Mouse (Mus musculus) intestine, postnatal 0 days (tissue): Measurements from ENCODE around the gene Agtpbp1. TPM values are rescaled to one million over a fixed set of nuclear protein-coding genes. Genes with fewer than 3 reads are reported as not detected.
"Not testable (repeated sequence)": the region's sequence is repeated elsewhere in the genome, so short reads cannot be mapped to it uniquely, and the experiment has no call there.

ENCODE experiments used
- ATAC-seq: fragments of 200-750 bp; cut with Nextera tagmentation; 2 replicates; pipeline ENCODE4 v1.8.0; 2017; ENCODE audit warnings: mild to moderate bottlenecking, moderate TSS enrichment, moderate library complexity
- H3K27ac ChIP-seq: fragments of 300-500 bp; sonication (generic); 2 replicates; pipeline ENCODE4 v1.5.1; 2014; ENCODE audit warnings: mild to moderate bottlenecking, low read depth, low read length, moderate library complexity
- H3K27me3 ChIP-seq: fragments of 300-500 bp; sonication (generic); replicated peaks from 2 replicates; pipeline ENCODE4 v1.6.1; 2014; ENCODE audit warnings: low read length, mixed read lengths; ENCODE audit not compliant: control insufficient read depth, insufficient read depth
- H3K36me3 ChIP-seq: fragments of 300-500 bp; sonication (generic); 2 replicates; pipeline ENCODE4 v1.6.1; 2014; ENCODE audit warnings: mild to moderate bottlenecking, moderate library complexity; ENCODE audit not compliant: control insufficient read depth, insufficient read depth
- H3K4me1 ChIP-seq: fragments of 300-500 bp; sonication (generic); replicated peaks from 2 replicates; pipeline ENCODE4 v1.6.1; 2014; ENCODE audit warnings: antibody characterized with exemption, low read length, mixed read lengths; ENCODE audit not compliant: control insufficient read depth, insufficient read depth
- H3K4me2 ChIP-seq: fragments of 300-500 bp; sonication (generic); replicated peaks from 2 replicates; pipeline ENCODE4 v1.6.1; 2014; ENCODE audit warnings: low read depth, mild to moderate bottlenecking, moderate library complexity
- H3K4me3 ChIP-seq: fragments of 300-500 bp; sonication (generic); 2 replicates; pipeline ENCODE4 v1.5.1; 2014; ENCODE audit warnings: low read depth, low read length
- H3K9ac ChIP-seq: fragments of 300-500 bp; sonication (generic); 2 replicates; pipeline ENCODE4 v1.6.1; 2014; ENCODE audit warnings: mild to moderate bottlenecking, low read depth, low read length
- H3K9me3 ChIP-seq: fragments of 300-500 bp; sonication (generic); 2 replicates; pipeline ENCODE4 v1.6.1; 2016; ENCODE audit warnings: mixed run types; ENCODE audit not compliant: control insufficient read depth
- CTCF ChIP-seq: sonication (generic); IDR thresholded peaks from 2 replicates; pipeline ENCODE4 v1.5.1; 2016; ENCODE audit warnings: low read depth, mild to moderate bottlenecking, control low read depth, antibody characterized with exemption, moderate library complexity
- WGBS: fragments of 180-500 bp; shearing (Covaris S2); extraction: QIAGEN DNeasy Blood & Tissue Kit; methylation state at CpG from one replicate; pipeline ENCODE4 v1.1.7; 2014; 5-methylcytosine and 5-hydroxymethylcytosine counted together
- polyA plus RNA-seq: library from polyadenylated mRNA; unstranded; fragments of >200 nt; fragmentation: Nextera tagmentation; extraction: Ambion mirVana; gene quantifications from 2 replicates; pipeline ENCODE4 v1.2.1, GENCODE M21; 2015

Gene Agtpbp1
- polyA plus RNA-seq, 1 experiment from 2014 or later = 7.3 TPM

DNA sequence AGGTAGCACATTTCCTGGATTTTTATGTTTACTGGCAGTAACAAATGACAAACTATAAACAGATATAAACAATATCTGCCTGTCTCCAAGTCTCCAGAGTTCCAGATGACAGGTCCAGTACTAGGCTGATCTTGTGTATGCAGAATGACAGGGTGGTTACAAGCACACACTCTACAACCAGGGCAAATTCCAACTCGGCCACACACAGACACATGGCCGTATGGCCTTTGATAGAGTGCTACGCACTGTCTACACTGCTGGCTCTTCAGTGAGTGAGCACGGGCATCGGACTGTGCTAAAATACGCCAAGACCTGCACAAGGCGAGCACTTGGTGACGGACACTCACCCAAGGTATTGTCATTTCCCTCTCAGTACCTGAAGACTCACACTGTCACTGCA, 97.7 kb downstream of the Agtpbp1 start:
- Histone ChIP-seq H3K9ac (no peak overlapping the region), H3K4me3 (no peak overlapping the region), H3K4me2 (no peak overlapping the region), H3K27ac (no peak overlapping the region), H3K36me3 (no peaks in the 10 kb centered on the region), H3K4me1 (no peaks in the 10 kb centered on the region), H3K27me3 (no peaks in the 10 kb centered on the region), H3K9me3 (no peaks in the 10 kb centered on the region)
- no peak for TF ChIP-seq CTCF
- WGBS = 87% methylated on average over 8 of the region's 8 CpGs
- ATAC-seq = no peak

- no peak for ATAC-seq
- H3K27ac ChIP-seq = no peak overlapping the region
- H3K4me2 ChIP-seq = no peak overlapping the region
- H3K27me3 ChIP-seq = no peaks in the 10 kb centered on the region
- no peak overlapping the region for H3K9ac ChIP-seq
- no peaks in the 10 kb centered on the region for H3K9me3 ChIP-seq
- 83% methylated on average over 5 of the region's 5 CpGs for WGBS
- no peaks in the 10 kb centered on the region for H3K4me1 ChIP-seq
- no peaks in the 10 kb centered on the region for H3K36me3 ChIP-seq
- TF ChIP-seq CTCF = no peak
- H3K4me3 ChIP-seq = no peak overlapping the region
Measured at GRCm38 (mm10) chr13:59486243-59486642, 98.8 kb downstream of the Agtpbp1 start.

- 89% methylated on average over 7 of the region's 7 CpGs for WGBS
- no peak for ATAC-seq
Measured at GRCm38 (mm10) chr13:59485456-59485855, 99.6 kb downstream of the Agtpbp1 start.

GRCm38 (mm10) chr13:59481484-59481855, 103.6 kb downstream of the Agtpbp1 start:
- Histone ChIP-seq H3K27me3 (no peaks in the 10 kb centered on the region), H3K4me1 (no peaks in the 10 kb centered on the region), H3K36me3 (no peaks in the 10 kb centered on the region), H3K9ac (no peak overlapping the region), H3K4me3 (no peak overlapping the region), H3K27ac (no peak overlapping the region), H3K4me2 (no peak overlapping the region), H3K9me3 (no peaks in the 10 kb centered on the region)
- no peak for TF ChIP-seq CTCF
- no peak for ATAC-seq
- 99% methylated on average over 4 of the region's 4 CpGs for WGBS

More at GRCm38 (mm10) chr13:59485456-59485855, 99.6 kb downstream of the Agtpbp1 start:
- H3K27me3 ChIP-seq = no peaks in the 10 kb centered on the region
- H3K9ac ChIP-seq = no peak overlapping the region
- no peaks in the 10 kb centered on the region for H3K9me3 ChIP-seq
- no peak overlapping the region for H3K4me3 ChIP-seq
- no peak overlapping the region for H3K27ac ChIP-seq
- H3K4me2 ChIP-seq = no peak overlapping the region
- H3K36me3 ChIP-seq = no peaks in the 10 kb centered on the region
- no peaks in the 10 kb centered on the region for H3K4me1 ChIP-seq
- no peak for TF ChIP-seq CTCF

- WGBS = 76% methylated on average over 13 of the region's 13 CpGs
- TF ChIP-seq CTCF = no peak
- no peaks in the 10 kb centered on the region for H3K27me3 ChIP-seq
- H3K4me2 ChIP-seq = no peak overlapping the region
- no peak overlapping the region for H3K27ac ChIP-seq
- no peaks in the 10 kb centered on the region for H3K4me1 ChIP-seq
- no peak overlapping the region for H3K4me3 ChIP-seq
- no peak for ATAC-seq
- H3K9me3 ChIP-seq = no peaks in the 10 kb centered on the region
- no peaks in the 10 kb centered on the region for H3K36me3 ChIP-seq
- no peak overlapping the region for H3K9ac ChIP-seq
Measured at GRCm38 (mm10) chr13:59480599-59481483, 104.2 kb downstream of the Agtpbp1 start.

DNA sequence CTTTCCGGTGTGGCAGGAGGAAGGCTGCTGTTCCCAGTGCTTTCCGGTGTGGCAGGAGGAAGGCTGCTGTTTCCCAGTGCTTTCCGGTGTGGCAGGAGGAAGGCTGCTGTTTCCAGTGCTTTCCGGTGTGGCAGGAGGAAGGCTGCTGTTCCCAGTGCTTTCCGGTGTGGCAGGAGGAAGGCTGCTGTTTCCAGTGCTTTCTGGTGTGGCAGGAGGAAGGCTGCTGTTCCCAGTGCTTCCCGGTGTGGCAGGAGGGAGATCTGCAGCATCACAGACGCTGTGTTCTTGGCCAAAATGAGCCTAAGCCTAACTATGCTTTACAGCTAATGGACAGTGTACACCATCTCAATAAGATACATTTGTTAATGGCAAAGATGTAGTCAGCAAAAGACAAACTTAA, 107.1 kb downstream of the Agtpbp1 start:
- 81% methylated on average over 7 of the region's 7 CpGs for WGBS
- H3K4me1 ChIP-seq, H3K27ac ChIP-seq, H3K4me2 ChIP-seq, H3K9ac ChIP-seq, H3K36me3 ChIP-seq, H3K27me3 ChIP-seq, H3K4me3 ChIP-seq, ATAC-seq, H3K9me3 ChIP-seq: not testable (repeated sequence)

- Histone ChIP-seq H3K9me3 (no peaks in the 10 kb centered on the region), H3K9ac (no peak overlapping the region), H3K27me3 (no peaks in the 10 kb centered on the region), H3K36me3 (no peaks in the 10 kb centered on the region), H3K4me2 (no peak overlapping the region), H3K27ac (no peak overlapping the region), H3K4me1 (no peaks in the 10 kb centered on the region), H3K4me3 (no peak overlapping the region)
- ATAC-seq = no peak
- 92% methylated on average over 14 of the region's 14 CpGs for WGBS
- TF ChIP-seq CTCF = no peak
Measured at GRCm38 (mm10) chr13:59477451-59477850, 107.6 kb downstream of the Agtpbp1 start.
